In the genomic region with DNA sequence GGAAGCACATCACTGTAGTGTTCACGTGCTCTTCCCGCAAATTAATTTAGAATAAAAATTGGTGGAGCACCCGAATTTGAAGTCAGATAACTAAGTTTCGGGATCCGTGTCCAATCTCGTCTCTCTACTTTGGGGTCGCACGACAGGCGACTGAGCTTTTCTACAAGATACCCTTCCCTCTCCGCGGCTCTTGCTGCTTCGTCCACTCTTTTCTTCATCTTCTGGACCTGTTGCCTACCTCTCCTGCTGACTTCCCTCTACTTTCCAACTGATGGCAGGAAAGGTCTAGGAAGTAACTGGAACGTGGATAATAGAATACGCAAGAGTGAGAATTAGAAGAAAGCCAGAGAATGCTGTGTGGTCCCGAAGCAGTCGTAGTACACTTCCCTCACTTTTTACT, we compare ENCODE assay signal across 8 mouse cellular contexts. TPM values are rescaled to one million over a fixed set of nuclear protein-coding genes. Genes with fewer than 3 reads are reported as not detected.
DNase-seq lines count a peak whose midpoint lies in the region; ATAC-seq and TF ChIP-seq lines count a peak whose summit lies in the region.

No protein-coding gene starts in this region.

- H3K4me2 ChIP-seq in forebrain, embryonic 15.5 days (replicated peaks) = peak overlapping the region; percentile 54
- peak overlapping the region; percentile 94 for H3K4me2 ChIP-seq in liver, embryonic 12.5 days

- peak overlapping the region; percentile 74 for H3K4me3 ChIP-seq in gastrocnemius, adult 2 months
- H3K4me3 ChIP-seq in C2C12 (ENCODE audit: insufficient read depth, poor library complexity, severe bottlenecking) = peak overlapping the region; percentile 26
- peak overlapping the region; percentile 36 for H3K4me3 ChIP-seq in forebrain, embryonic 15.5 days
- H3K4me3 ChIP-seq in liver, embryonic 12.5 days = peak overlapping the region; percentile 68

- H3K79me2 ChIP-seq in C2C12 (ENCODE audit: control insufficient read depth, insufficient read depth) = no peaks in the 10 kb centered on the region

- no peaks in the 10 kb centered on the region for H3K9me3 ChIP-seq in forebrain, embryonic 15.5 days
- no peaks in the 10 kb centered on the region for H3K9me3 ChIP-seq in liver, embryonic 12.5 days (replicated peaks)

- TF ChIP-seq CTCF in gastrocnemius, adult 2 months (IDR thresholded peaks at IDR 0.05) = no peak
- TF ChIP-seq CTCF in C2C12 (IDR thresholded peaks at IDR 0.05; ENCODE audit: control insufficient read depth, insufficient read depth, insufficient read length) = no peak

- H3ac ChIP-seq in C2C12 (ENCODE audit: control insufficient read depth, insufficient read length, low read depth) = peak overlapping the region; percentile 52

- intact Hi-C loops in gastrocnemius, adult 2 months (cut with DNase I) = no loop called here

- no peaks in the 10 kb centered on the region for H3K79me3 ChIP-seq in C2C12 (ENCODE audit: low read depth)

- H3K4me1 ChIP-seq in forebrain, embryonic 15.5 days = peaks cover 11% of the 10 kb centered on the region; the same call in 1 of the 2 replicates
- H3K4me1 ChIP-seq in liver, embryonic 12.5 days = peaks cover 65% of the 10 kb centered on the region

- no peak for DNase-seq in gastrocnemius, adult 2 months
- DNase-seq in gastrocnemius, adult 18-20 months (ENCODE audit: low spot score) = no peak
- DNase-seq in adrenal gland, postnatal 36 days = no peak
- DNase-seq in right cerebral cortex, adult 18-20 months = no peak
- no peak for DNase-seq in lung, adult 18-20 months

- H3K27me3 ChIP-seq in C2C12 (ENCODE audit: control insufficient read depth, insufficient read depth, insufficient read length) = no peaks in the 10 kb centered on the region
- peaks cover 59% of the 10 kb centered on the region for H3K27me3 ChIP-seq in forebrain, embryonic 15.5 days
- H3K27me3 ChIP-seq in liver, embryonic 12.5 days (replicated peaks) = peaks cover 12% of the 10 kb centered on the region; the same call in 1 of the 2 replicates

- H3K9ac ChIP-seq in forebrain, embryonic 15.5 days (replicated peaks) = no peak overlapping the region
- H3K9ac ChIP-seq in liver, embryonic 12.5 days = peak overlapping the region; percentile 73

- 2% methylated on average over 16 of the region's 16 CpGs for WGBS in forebrain, embryonic 15.5 days
- 1% methylated on average over 16 of the region's 16 CpGs for WGBS in liver, embryonic 12.5 days (ENCODE audit: insufficient replicate concordance)

- no peak for ATAC-seq in forebrain, embryonic 15.5 days (replicated peaks)
- no peak for ATAC-seq in liver, embryonic 12.5 days

- H3K27ac ChIP-seq in gastrocnemius, adult 2 months = no peak overlapping the region
- no peak overlapping the region for H3K27ac ChIP-seq in forebrain, embryonic 15.5 days (replicated peaks)
- no peak overlapping the region for H3K27ac ChIP-seq in liver, embryonic 12.5 days

- no peaks in the 10 kb centered on the region for H3K36me3 ChIP-seq in C2C12 (ENCODE audit: control insufficient read depth, insufficient read depth)
- no peaks in the 10 kb centered on the region for H3K36me3 ChIP-seq in forebrain, embryonic 15.5 days
- H3K36me3 ChIP-seq in liver, embryonic 12.5 days = no peaks in the 10 kb centered on the region

TF ChIP-seq in C2C12, 6 proteins besides CTCF, POLR2A, EP300 and RAD21:
- no peak for TF ChIP-seq FOSL1 (IDR thresholded peaks at IDR 0.05; ENCODE audit: insufficient read depth, low read length, poor library complexity, severe bottlenecking)
- TF ChIP-seq MYOG (IDR thresholded peaks at IDR 0.05; ENCODE audit: control insufficient read depth, extremely low read depth, insufficient read length) = no peak
- TF ChIP-seq USF1 (IDR thresholded peaks at IDR 0.05; ENCODE audit: low read depth) = no peak
- TF ChIP-seq CEBPB (IDR thresholded peaks at IDR 0.05; ENCODE audit: low read depth) = no peak
- no peak for TF ChIP-seq MAX (IDR thresholded peaks at IDR 0.05)
- TF ChIP-seq MYOD1 (IDR thresholded peaks at IDR 0.05; ENCODE audit: control insufficient read depth, insufficient read length, low read depth) = no peak

RNA-seq across cellular contexts. Expression of gene Zfp184, which starts 26.9 kb away (rescaled TPM):
- total RNA-seq in gastrocnemius, adult 2 months (2021) = under 1 TPM; 0.17 to 0.36 TPM
- total RNA-seq in gastrocnemius, adult 18-20 months (2021) = under 1 TPM; 0.48 to 0.69 TPM
- polyA plus RNA-seq in C2C12 (2012; fragmentation: generic; extraction: Trizol) = 1.4 TPM
- polyA plus RNA-seq in forebrain, embryonic 15.5 days (2015; fragmentation: Nextera tagmentation; extraction: Ambion mirVana) = 23.6 and 24.7 TPM in 2 replicates
- 1.9 and 2.5 TPM in 2 replicates for polyA plus RNA-seq in liver, embryonic 12.5 days (2016; fragmentation: Nextera tagmentation; extraction: Ambion mirVana)
- total RNA-seq in adrenal gland, postnatal 36 days (2021) = 1 to 10 TPM; 1.5 to 1.6 TPM
